Mouse (Mus musculus): ENCODE results near the gene Dusp14. TPM values are rescaled to one million over a fixed set of nuclear protein-coding genes. Genes with fewer than 3 reads are reported as not detected.
A peak's percentile ranks its signal among the peaks of the same experiment; 100 is the strongest.

The Dusp14 gene
- polyA plus RNA-seq, 1 experiment from 2014 or later: 1.8 TPM

- DNase-seq: no peak
- ATAC-seq: no peak
These were observed 36.5 kb downstream of the Dusp14 start for GRCm38 (mm10) chr11:84032559-84032958.

GRCm38 (mm10) chr11:84031971-84032370, 37.1 kb downstream of the Dusp14 start:
- DNase-seq: peak; percentile 69
- WGBS (ENCODE audit: insufficient replicate concordance): 47% methylated on average over 9 of the region's 9 CpGs

More at GRCm38 (mm10) chr11:84032559-84032958, 36.5 kb downstream of the Dusp14 start:
- 73% methylated on average over 5 of the region's 5 CpGs for WGBS (ENCODE audit: insufficient replicate concordance)
- Histone ChIP-seq H3K4me2 (ENCODE audit: low read depth, low read length) (no peak overlapping the region), H3K9ac (replicated peaks) (no peak overlapping the region), H3K36me3 (replicated peaks; ENCODE audit: insufficient read depth, low read length) (peaks cover 24% of the 10 kb centered on the region; the same call in 1 of the 2 replicates), H3K9me3 (ENCODE audit: low read length) (no peaks in the 10 kb centered on the region), H3K27me3 (ENCODE audit: insufficient read depth, low read length) (no peaks in the 10 kb centered on the region), H3K4me1 (ENCODE audit: insufficient read depth) (0 out of 2 replicates have a peak, but pooled peaks cover 3% of the 10 kb centered on the region), H3K4me3 (ENCODE audit: low read depth, low read length) (no peak overlapping the region), H3K27ac (ENCODE audit: low read depth) (no peak overlapping the region)
- TF ChIP-seq CTCF (IDR thresholded peaks at IDR 0.05; ENCODE audit: low read depth) (no peak), EP300 (IDR thresholded peaks at IDR 0.05; ENCODE audit: low read depth) (no peak)

GRCm38 (mm10) chr11:84028271-84029028, 40.6 kb downstream of the Dusp14 start:
- ATAC-seq (no peak), DNase-seq (no peak)
- Histone ChIP-seq H3K4me3 (ENCODE audit: low read depth, low read length) (no peak overlapping the region), H3K4me1 (ENCODE audit: insufficient read depth) (0 out of 2 replicates have a peak, but pooled peaks cover 3% of the 10 kb centered on the region), H3K9ac (replicated peaks) (no peak overlapping the region), H3K27ac (ENCODE audit: low read depth) (no peak overlapping the region), H3K4me2 (ENCODE audit: low read depth, low read length) (no peak overlapping the region), H3K36me3 (replicated peaks; ENCODE audit: insufficient read depth, low read length) (peaks cover 52% of the 10 kb centered on the region), H3K9me3 (ENCODE audit: low read length) (no peaks in the 10 kb centered on the region), H3K27me3 (ENCODE audit: insufficient read depth, low read length) (no peaks in the 10 kb centered on the region)
- 80% methylated on average over 9 of the region's 9 CpGs for WGBS (ENCODE audit: insufficient replicate concordance)
- TF ChIP-seq EP300 (IDR thresholded peaks at IDR 0.05; ENCODE audit: low read depth) (no peak), CTCF (IDR thresholded peaks at IDR 0.05; ENCODE audit: low read depth) (no peak)

More at GRCm38 (mm10) chr11:84031971-84032370, 37.1 kb downstream of the Dusp14 start:
- no peaks in the 10 kb centered on the region for H3K9me3 ChIP-seq (ENCODE audit: low read length)
- peaks cover 27% of the 10 kb centered on the region; the same call in 1 of the 2 replicates for H3K36me3 ChIP-seq (replicated peaks; ENCODE audit: insufficient read depth, low read length)
- peak; percentile 61 for ATAC-seq
- H3K9ac ChIP-seq (replicated peaks): no peak overlapping the region
- H3K27me3 ChIP-seq (ENCODE audit: insufficient read depth, low read length): no peaks in the 10 kb centered on the region
- H3K4me1 ChIP-seq (ENCODE audit: insufficient read depth): 0 out of 2 replicates have a peak, but pooled peaks cover 3% of the 10 kb centered on the region
- no peak overlapping the region for H3K4me2 ChIP-seq (ENCODE audit: low read depth, low read length)
- no peak for TF ChIP-seq EP300 (IDR thresholded peaks at IDR 0.05; ENCODE audit: low read depth)
- TF ChIP-seq CTCF (IDR thresholded peaks at IDR 0.05; ENCODE audit: low read depth): peak; percentile 84
- no peak overlapping the region for H3K27ac ChIP-seq (ENCODE audit: low read depth)
- no peak overlapping the region for H3K4me3 ChIP-seq (ENCODE audit: low read depth, low read length)

- 76% methylated on average over 5 of the region's 5 CpGs for WGBS (ENCODE audit: insufficient replicate concordance)
- Histone ChIP-seq H3K4me3 (ENCODE audit: low read depth, low read length) (no peak overlapping the region), H3K27me3 (ENCODE audit: insufficient read depth, low read length) (no peaks in the 10 kb centered on the region), H3K9me3 (ENCODE audit: low read length) (no peaks in the 10 kb centered on the region), H3K27ac (ENCODE audit: low read depth) (no peak overlapping the region), H3K4me1 (ENCODE audit: insufficient read depth) (0 out of 2 replicates have a peak, but pooled peaks cover 3% of the 10 kb centered on the region), H3K4me2 (ENCODE audit: low read depth, low read length) (no peak overlapping the region), H3K9ac (replicated peaks) (no peak overlapping the region), H3K36me3 (replicated peaks; ENCODE audit: insufficient read depth, low read length) (peaks cover 57% of the 10 kb centered on the region)
- no peak for DNase-seq
- ATAC-seq: no peak
- TF ChIP-seq CTCF (IDR thresholded peaks at IDR 0.05; ENCODE audit: low read depth): no peak
- TF ChIP-seq EP300 (IDR thresholded peaks at IDR 0.05; ENCODE audit: low read depth): no peak
These were observed 41.8 kb downstream of the Dusp14 start for GRCm38 (mm10) chr11:84027231-84027630.

- WGBS (ENCODE audit: insufficient replicate concordance): 65% methylated on average over 7 of the region's 7 CpGs
- Histone ChIP-seq H3K27me3 (ENCODE audit: insufficient read depth, low read length) (no peaks in the 10 kb centered on the region), H3K9ac (replicated peaks) (no peak overlapping the region; the same call in 1 of the 2 replicates), H3K4me3 (ENCODE audit: low read depth, low read length) (no peak overlapping the region), H3K27ac (ENCODE audit: low read depth) (peak overlapping the region; percentile 89), H3K9me3 (ENCODE audit: low read length) (no peaks in the 10 kb centered on the region), H3K4me1 (ENCODE audit: insufficient read depth) (peaks cover 3% of the 10 kb centered on the region; the same call in 1 of the 2 replicates), H3K36me3 (replicated peaks; ENCODE audit: insufficient read depth, low read length) (peaks cover 16% of the 10 kb centered on the region), H3K4me2 (ENCODE audit: low read depth, low read length) (no peak overlapping the region)
- TF ChIP-seq EP300 (IDR thresholded peaks at IDR 0.05; ENCODE audit: low read depth) (peak; percentile 42; the same call in 1 of the 2 replicates), CTCF (IDR thresholded peaks at IDR 0.05; ENCODE audit: low read depth) (no peak)
- ATAC-seq (peak; percentile 95), DNase-seq (peak; percentile 63)
These were observed 52.1 kb downstream of the Dusp14 start for GRCm38 (mm10) chr11:84016810-84017508.
